Mouse (Mus musculus): ENCODE data around the gene Zfp384. TPM values are rescaled to one million over a fixed set of nuclear protein-coding genes. Genes with fewer than 3 reads are reported as not detected.
"Not testable (repeated sequence)": the region's sequence is repeated elsewhere in the genome, so short reads cannot be mapped to it uniquely, and the experiment has no call there.

The Zfp384 gene
- polyA plus RNA-seq, 1 experiment from 2014 or later, result 20.6 TPM

DNA sequence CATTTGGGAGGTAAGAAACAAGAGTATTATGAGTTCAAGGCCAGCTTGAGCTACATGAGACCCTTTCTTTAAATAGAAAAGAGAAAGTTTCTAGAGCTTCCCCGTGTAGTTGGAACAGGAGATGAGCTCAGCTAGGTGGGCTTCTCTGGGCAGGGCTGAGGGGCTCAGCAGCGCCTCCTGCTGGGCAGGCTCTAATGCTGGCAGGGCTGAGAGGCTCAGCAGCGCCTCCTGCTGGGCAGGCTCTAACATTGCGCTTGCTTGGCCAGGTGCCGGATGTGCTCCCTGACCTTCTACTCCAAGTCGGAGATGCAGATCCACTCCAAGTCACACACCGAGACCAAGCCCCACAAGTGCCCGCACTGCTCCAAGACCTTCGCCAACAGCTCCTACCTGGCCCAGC, 21.6 kb downstream of the Zfp384 start:
- not testable (repeated sequence) for H3K4me3 ChIP-seq; ATAC-seq (ENCODE audit: low FRiP score, low read depth); H3K9me3 ChIP-seq; H3K9ac ChIP-seq; H3K4me1 ChIP-seq; H3K27me3 ChIP-seq; H3K27ac ChIP-seq; H3K4me2 ChIP-seq (replicated peaks)
- H3K36me3 ChIP-seq, result peaks cover 88% of the 10 kb centered on the region
- 29% methylated on average over 7 of the region's 9 CpGs for WGBS

DNA sequence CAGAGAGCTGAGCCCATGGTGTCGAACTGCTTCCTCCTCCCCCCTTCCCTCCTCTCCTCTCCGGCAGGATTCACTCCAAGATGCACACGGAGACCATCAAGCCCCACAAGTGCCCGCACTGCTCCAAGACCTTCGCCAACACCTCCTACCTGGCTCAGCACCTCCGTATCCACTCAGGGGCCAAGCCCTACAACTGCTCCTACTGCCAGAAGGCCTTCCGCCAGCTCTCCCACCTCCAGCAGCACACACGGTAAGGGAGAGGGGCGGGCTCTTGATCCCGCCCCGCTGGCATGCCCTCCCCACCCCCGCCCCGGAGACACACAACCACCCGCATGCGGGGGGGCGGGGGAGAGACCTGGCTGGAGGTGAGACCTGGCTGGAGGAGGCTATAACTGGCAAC, 22.7 kb downstream of the Zfp384 start:
- no peak for ATAC-seq (ENCODE audit: low FRiP score, low read depth)
- no peaks in the 10 kb centered on the region for H3K27me3 ChIP-seq
- peaks cover 91% of the 10 kb centered on the region for H3K36me3 ChIP-seq

DNA sequence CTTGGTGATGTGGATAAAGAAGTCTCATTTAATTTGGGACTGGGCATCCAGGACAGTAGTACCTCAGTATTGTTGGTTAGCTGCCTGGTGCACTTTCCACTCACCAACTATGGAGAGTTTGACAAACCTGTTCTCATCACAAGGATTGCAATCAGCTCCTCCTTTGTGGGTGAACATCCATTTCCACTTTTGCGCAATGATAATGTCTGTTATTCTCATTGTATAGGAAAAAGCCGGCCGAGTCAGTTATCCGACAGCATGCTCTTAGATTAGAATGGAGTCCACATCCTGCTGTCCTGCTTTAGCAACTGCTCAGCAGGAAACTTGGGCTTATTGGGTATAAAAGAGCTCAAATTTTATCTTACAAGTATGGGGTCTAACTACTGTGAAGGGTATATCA, 29.7 kb downstream of the Zfp384 start:
- peak overlapping the region; percentile 65 for H3K4me3 ChIP-seq
- no peak for ATAC-seq (ENCODE audit: low FRiP score, low read depth)
- H3K9ac ChIP-seq, result no peak overlapping the region

More for the DNA sequence above, 22.7 kb downstream of the Zfp384 start:
- Histone ChIP-seq H3K4me2 (replicated peaks) (no peak overlapping the region), H3K27ac (no peak overlapping the region), H3K9me3 (no peaks in the 10 kb centered on the region), H3K4me1 (no peaks in the 10 kb centered on the region), H3K9ac (no peak overlapping the region), H3K4me3 (no peak overlapping the region)
- 86% methylated on average over 16 of the region's 16 CpGs for WGBS

DNA sequence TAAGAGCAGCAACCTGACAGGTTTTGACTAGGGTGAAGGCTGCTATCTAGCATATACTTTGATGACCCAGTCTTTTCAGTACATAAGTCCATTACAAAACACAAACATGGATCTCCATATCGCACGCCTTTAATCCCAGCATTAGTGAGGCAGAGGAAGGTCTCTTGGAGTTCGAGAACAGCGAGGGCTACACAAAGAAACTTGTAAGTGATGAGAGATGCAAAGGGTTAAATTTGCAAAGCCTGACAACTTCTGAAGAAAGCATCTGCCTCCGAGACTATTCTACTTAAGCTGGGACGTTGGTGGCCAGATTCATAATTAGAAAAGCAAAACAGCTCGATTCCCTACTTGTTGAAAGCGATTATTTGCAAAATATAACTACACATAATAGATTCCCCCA, 30.2 kb downstream of the Zfp384 start:
- H3K27me3 ChIP-seq, result no peaks in the 10 kb centered on the region
- peak overlapping the region; percentile 65 for H3K4me3 ChIP-seq
- peaks cover 22% of the 10 kb centered on the region for H3K4me1 ChIP-seq
- H3K9me3 ChIP-seq, result no peaks in the 10 kb centered on the region
- no peak; the same call in 1 of the 2 replicates for ATAC-seq (ENCODE audit: low FRiP score, low read depth)
- H3K36me3 ChIP-seq, result peaks cover 51% of the 10 kb centered on the region
- H3K4me2 ChIP-seq (replicated peaks), result peak overlapping the region; percentile 63
- peak overlapping the region; percentile 50; the same call in 1 of the 2 replicates for H3K9ac ChIP-seq
- peak overlapping the region; percentile 87 for H3K27ac ChIP-seq
- 6% methylated on average over 8 of the region's 8 CpGs for WGBS

More for the DNA sequence above, 29.7 kb downstream of the Zfp384 start:
- Histone ChIP-seq H3K4me2 (replicated peaks) (peak overlapping the region; percentile 63), H3K9me3 (no peaks in the 10 kb centered on the region), H3K4me1 (peaks cover 22% of the 10 kb centered on the region), H3K27me3 (no peaks in the 10 kb centered on the region), H3K27ac (peak overlapping the region; percentile 87), H3K36me3 (peaks cover 51% of the 10 kb centered on the region)
- 91% methylated on average over 4 of the region's 4 CpGs for WGBS

DNA sequence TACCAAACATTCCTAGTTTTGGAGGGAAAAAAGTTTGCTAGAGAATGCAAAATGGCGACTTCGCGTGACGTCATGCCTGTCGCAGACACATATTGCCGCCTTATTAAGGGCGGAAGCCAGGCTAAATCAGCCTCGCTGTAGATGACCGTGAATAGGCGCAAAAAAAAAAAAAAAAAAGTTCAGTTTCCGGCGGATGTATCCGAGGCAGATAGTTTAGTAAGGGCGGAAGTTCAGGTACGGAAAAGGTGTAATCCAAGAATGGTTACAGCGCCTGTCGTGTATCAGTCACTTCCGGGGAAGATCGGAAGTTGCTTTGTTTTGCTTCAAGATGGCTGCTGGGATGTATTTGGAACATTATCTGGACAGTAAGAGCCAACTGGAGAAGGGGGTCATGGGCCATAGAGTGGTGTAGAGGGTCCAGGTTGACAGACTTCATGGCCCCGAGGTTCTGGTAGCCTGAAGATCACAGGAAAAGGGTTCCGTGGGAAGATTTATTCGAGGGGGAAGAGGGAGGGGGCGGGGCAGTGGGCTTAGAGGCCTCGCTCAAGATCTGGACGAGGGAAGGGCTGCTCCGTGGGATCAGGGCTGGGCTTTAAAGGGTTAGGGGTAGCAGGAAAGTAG, 30.7 kb downstream of the Zfp384 start, which contains the start of gene Ing4:
TSS of gene Ing4 (plus strand) at position 228 of the 621 bp plus-strand sequence.
- Histone ChIP-seq H3K4me1 (peaks cover 22% of the 10 kb centered on the region), H3K27ac (peak within 1 kb of the TSS; percentile 87), H3K9me3 (no peaks in the 10 kb centered on the region), H3K4me3 (peak within 1 kb of the TSS; percentile 65), H3K27me3 (no peaks in the 10 kb centered on the region), H3K36me3 (peaks cover 53% of the 10 kb centered on the region), H3K9ac (peak within 1 kb of the TSS; percentile 77), H3K4me2 (replicated peaks) (peak within 1 kb of the TSS; percentile 74)
- under 1% methylated on average over 26 of the region's 26 CpGs for WGBS
- ATAC-seq (ENCODE audit: low FRiP score, low read depth), result peak; percentile 97

DNA sequence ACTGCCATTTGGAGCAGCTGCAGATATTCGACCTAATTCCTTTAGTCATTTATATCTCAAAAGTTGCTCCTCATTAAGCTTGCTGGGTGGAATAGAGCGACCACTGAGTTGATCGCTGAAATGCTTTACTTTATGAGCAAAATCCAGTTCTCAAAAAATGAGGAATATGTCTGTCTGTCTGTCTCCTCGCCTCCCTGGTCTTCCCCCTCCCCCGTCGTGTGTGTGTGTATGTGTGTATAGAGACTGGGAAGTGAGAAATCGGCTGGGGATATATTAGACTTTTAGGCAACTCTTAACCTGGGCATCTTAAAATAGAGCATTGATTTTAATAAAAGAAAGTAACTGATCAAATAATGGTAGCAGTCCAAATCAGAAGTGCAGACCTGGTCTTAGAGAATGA, 31.3 kb downstream of the Zfp384 start:
- peak overlapping the region; percentile 65 for H3K4me3 ChIP-seq
- no peaks in the 10 kb centered on the region for H3K27me3 ChIP-seq
- H3K36me3 ChIP-seq, result peaks cover 53% of the 10 kb centered on the region
- H3K27ac ChIP-seq, result peak overlapping the region; percentile 72; the same call in 1 of the 2 replicates
- no peaks in the 10 kb centered on the region for H3K9me3 ChIP-seq
- 19% methylated on average over 7 of the region's 7 CpGs for WGBS
- peak overlapping the region; percentile 77 for H3K9ac ChIP-seq
- H3K4me1 ChIP-seq, result peaks cover 22% of the 10 kb centered on the region
- H3K4me2 ChIP-seq (replicated peaks), result peak overlapping the region; percentile 74
- no peak for ATAC-seq (ENCODE audit: low FRiP score, low read depth)

DNA sequence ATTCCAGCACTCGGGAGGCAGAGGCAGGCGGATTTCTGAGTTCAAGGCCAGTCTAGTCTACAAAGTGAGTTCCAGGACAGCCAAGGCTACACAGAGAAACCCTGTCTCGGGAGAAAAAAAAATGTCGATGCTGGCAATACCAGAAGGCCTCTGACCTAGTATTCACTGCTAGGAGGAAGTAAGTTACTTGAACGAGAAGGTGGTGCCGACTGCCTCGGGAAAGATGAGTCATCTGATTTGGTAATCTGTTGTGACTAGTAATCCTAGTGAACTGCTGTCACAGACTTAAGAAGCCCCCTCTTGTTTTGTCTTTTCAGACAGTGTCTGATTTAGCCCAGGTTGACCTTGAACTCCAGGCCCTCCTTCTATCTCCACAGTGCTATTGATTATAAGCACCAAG, 32.1 kb downstream of the Zfp384 start:
- H3K9ac ChIP-seq, result no peak overlapping the region
- H3K4me1 ChIP-seq, result peaks cover 22% of the 10 kb centered on the region
- H3K27me3 ChIP-seq, result no peaks in the 10 kb centered on the region
- peaks cover 52% of the 10 kb centered on the region for H3K36me3 ChIP-seq
- H3K4me2 ChIP-seq (replicated peaks), result peak overlapping the region; percentile 74
- WGBS, result 85% methylated on average over 7 of the region's 7 CpGs
- H3K4me3 ChIP-seq, result peak overlapping the region; percentile 65
- no peaks in the 10 kb centered on the region for H3K9me3 ChIP-seq
- no peak for ATAC-seq (ENCODE audit: low FRiP score, low read depth)
- H3K27ac ChIP-seq, result no peak overlapping the region

DNA sequence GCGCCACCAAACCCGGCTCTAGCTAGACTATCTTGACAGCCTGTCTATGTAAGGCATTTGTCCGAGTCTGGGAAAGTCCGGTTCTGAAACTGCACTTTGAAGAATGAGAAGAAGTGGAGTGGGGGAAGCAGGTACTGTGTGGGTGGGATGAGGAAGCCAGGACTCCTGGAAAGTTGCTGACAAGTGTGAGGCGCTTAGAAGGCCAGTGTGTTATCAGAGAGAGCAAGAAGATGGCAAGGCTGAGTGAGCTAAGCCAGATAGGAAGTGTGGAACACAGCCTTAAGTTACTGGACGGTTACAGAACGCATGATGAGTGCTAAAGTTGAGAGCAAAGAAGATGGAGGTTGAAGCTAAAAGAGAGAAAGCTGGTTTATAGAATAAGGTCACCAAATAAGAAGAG, 33.1 kb downstream of the Zfp384 start:
- no peaks in the 10 kb centered on the region for H3K27me3 ChIP-seq
- H3K27ac ChIP-seq, result no peak overlapping the region
- no peaks in the 10 kb centered on the region for H3K9me3 ChIP-seq
- no peak overlapping the region for H3K4me3 ChIP-seq
- 97% methylated on average over 7 of the region's 7 CpGs for WGBS
- H3K4me2 ChIP-seq (replicated peaks), result no peak overlapping the region
- no peak overlapping the region for H3K9ac ChIP-seq
- H3K36me3 ChIP-seq, result peaks cover 52% of the 10 kb centered on the region
- peaks cover 22% of the 10 kb centered on the region for H3K4me1 ChIP-seq
- no peak for ATAC-seq (ENCODE audit: low FRiP score, low read depth)

DNA sequence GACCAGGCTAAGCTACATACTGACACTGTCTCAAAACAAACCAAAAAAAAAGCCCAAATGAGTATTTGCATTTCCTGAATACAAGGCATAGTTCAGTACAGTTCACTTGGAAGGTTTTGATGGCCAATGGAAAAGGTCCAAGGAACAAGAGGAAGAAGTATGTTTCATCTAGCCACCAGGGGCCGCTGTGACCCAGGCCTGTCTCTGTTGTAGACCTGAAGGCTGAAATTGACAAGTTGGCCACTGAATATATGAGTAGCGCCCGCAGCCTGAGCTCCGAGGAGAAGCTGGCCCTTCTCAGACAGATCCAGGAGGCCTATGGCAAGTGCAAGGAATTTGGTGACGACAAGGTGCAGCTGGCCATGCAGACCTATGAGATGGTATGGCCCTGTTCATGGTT, 37.7 kb downstream of the Zfp384 start:
- ATAC-seq (ENCODE audit: low FRiP score, low read depth), result peak; percentile 48; the same call in 1 of the 2 replicates
- WGBS, result 38% methylated on average over 5 of the region's 5 CpGs
- Histone ChIP-seq H3K36me3 (peaks cover 83% of the 10 kb centered on the region), H3K4me2 (replicated peaks) (no peak overlapping the region), H3K4me3 (no peak overlapping the region), H3K9me3 (no peaks in the 10 kb centered on the region), H3K9ac (0 out of 2 replicates have a peak overlapping the region, but pooled peaks have one; percentile 1), H3K27ac (no peak overlapping the region), H3K27me3 (no peaks in the 10 kb centered on the region), H3K4me1 (no peaks in the 10 kb centered on the region)

DNA sequence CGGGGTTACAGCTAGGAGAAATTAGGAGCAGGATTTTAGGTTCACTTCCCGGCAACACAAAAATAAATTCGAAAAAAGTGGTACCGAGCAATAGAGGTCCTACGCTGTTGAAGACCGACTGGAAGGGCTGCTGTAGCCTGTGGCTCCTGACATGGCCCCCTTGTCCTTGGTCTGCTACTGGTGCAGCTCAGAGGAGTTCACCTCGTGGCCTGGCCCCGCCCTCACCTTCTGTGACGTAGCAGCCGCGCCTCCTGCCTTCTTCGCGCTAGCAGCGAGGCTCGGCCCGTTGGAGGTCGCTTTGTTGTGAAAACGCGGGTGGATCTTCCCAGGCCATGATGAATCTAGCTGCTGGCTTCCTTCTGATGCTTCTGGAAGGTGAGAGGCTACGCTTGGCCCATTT, 40.7 kb downstream of the Zfp384 start, which contains the start of gene Acrbp:
TSS of gene Acrbp (plus strand) at position 12 of the 400 bp plus-strand sequence.
- no peaks in the 10 kb centered on the region for H3K4me1 ChIP-seq
- H3K27me3 ChIP-seq, result no peaks in the 10 kb centered on the region
- H3K27ac ChIP-seq, result no peak within 1 kb of the TSS
- H3K4me2 ChIP-seq (replicated peaks), result no peak within 1 kb of the TSS
- no peak within 1 kb of the TSS; the same call in 1 of the 2 replicates for H3K9ac ChIP-seq
- no peaks in the 10 kb centered on the region for H3K9me3 ChIP-seq
- 44% methylated on average over 20 of the region's 20 CpGs for WGBS
- H3K36me3 ChIP-seq, result peaks cover 97% of the 10 kb centered on the region
- no peak within 1 kb of the TSS for H3K4me3 ChIP-seq
- ATAC-seq (ENCODE audit: low FRiP score, low read depth), result no peak

DNA sequence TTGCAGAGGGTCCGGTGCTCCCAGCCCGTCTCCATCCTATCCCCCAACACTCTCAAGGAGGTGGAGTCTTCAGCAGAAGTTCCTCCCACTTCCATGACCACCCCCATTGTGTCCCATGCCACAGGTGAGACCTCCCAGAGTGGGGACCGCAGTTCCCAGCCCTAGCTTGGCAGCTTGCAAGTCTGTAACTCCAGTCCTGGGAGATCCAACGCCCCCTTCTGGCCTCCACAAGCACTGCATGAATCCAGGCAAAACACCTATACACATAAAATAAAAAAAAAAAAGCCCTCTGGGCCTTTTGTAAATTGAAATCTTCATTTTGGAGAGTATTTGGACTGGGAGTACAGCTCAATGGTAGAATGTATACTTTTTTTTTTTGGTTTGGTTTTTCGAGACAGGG, 42.3 kb downstream of the Zfp384 start:
- H3K4me2 ChIP-seq (replicated peaks), result no peak overlapping the region
- no peak overlapping the region for H3K9ac ChIP-seq
- H3K27ac ChIP-seq, result no peak overlapping the region
- no peaks in the 10 kb centered on the region for H3K9me3 ChIP-seq
- no peaks in the 10 kb centered on the region for H3K4me1 ChIP-seq
- ATAC-seq (ENCODE audit: low FRiP score, low read depth), result no peak
- no peak overlapping the region for H3K4me3 ChIP-seq
- 59% methylated on average over 5 of the region's 5 CpGs for WGBS
- H3K27me3 ChIP-seq, result no peaks in the 10 kb centered on the region
- H3K36me3 ChIP-seq, result peaks cover 96% of the 10 kb centered on the region

DNA sequence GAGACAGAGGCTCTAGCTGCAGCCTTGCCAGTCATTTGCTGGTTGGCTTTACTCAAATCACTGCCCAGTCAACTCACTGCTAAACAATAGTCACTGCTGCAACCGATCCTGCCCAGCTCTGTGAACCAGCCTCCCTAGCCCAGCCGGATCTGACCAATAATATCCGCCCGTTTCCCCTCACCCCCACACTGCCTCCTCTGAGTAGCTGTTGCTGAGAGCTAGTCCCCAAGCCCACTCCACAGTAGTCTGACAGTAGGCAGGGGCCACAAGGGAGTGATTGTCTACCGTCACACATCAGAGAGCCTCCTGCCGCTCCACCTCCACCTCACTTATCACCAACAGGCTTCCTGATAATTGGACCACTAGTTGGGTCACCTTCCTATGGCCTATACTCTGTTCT, 52.5 kb downstream of the Zfp384 start:
- WGBS, result 35% methylated on average over 6 of the region's 6 CpGs
- Histone ChIP-seq H3K27me3 (no peaks in the 10 kb centered on the region), H3K4me2 (replicated peaks) (no peak overlapping the region), H3K4me1 (peaks cover 7% of the 10 kb centered on the region; the same call in 1 of the 2 replicates), H3K27ac (no peak overlapping the region), H3K4me3 (no peak overlapping the region), H3K36me3 (0 out of 2 replicates have a peak, but pooled peaks cover 5% of the 10 kb centered on the region), H3K9me3 (no peaks in the 10 kb centered on the region), H3K9ac (no peak overlapping the region)
- no peak; the same call in 1 of the 2 replicates for ATAC-seq (ENCODE audit: low FRiP score, low read depth)
